Mouse (Mus musculus): ENCODE measurements around the gene Clec1a. TPM values are rescaled to one million over a fixed set of nuclear protein-coding genes. Genes with fewer than 3 reads are reported as not detected.

Clec1a gene
- polyA plus RNA-seq, 1 experiment from 2014 or later = 1.5 TPM

GRCm38 (mm10) chr6:129381736-129382135, 70.1 kb downstream of the Clec1a start:
- H3K4me2 ChIP-seq (ENCODE audit: low read depth, low read length) = no peak overlapping the region
- DNase-seq (ENCODE audit: low spot score) (no peak), ATAC-seq (replicated peaks; ENCODE audit: insufficient number of reproducible peaks, low FRiP score, low TSS enrichment, low read depth) (no peak)
- no peaks in the 10 kb centered on the region for H3K4me1 ChIP-seq (ENCODE audit: control insufficient read depth, insufficient read depth, low read length)
- no peak overlapping the region for H3K27ac ChIP-seq (replicated peaks; ENCODE audit: low read depth, low read length)
- no peaks in the 10 kb centered on the region for H3K9me3 ChIP-seq (replicated peaks; ENCODE audit: control insufficient read depth, low read length)
- H3K4me3 ChIP-seq (ENCODE audit: low read depth, low read length) = no peak overlapping the region
- 78% methylated on average over 1 of the region's 1 CpGs for WGBS
- no peaks in the 10 kb centered on the region for H3K36me3 ChIP-seq (replicated peaks; ENCODE audit: control insufficient read depth, insufficient read depth, low read depth, low read length)
- H3K27me3 ChIP-seq (ENCODE audit: control insufficient read depth, insufficient read depth, low read length) = no peaks in the 10 kb centered on the region
- H3K9ac ChIP-seq (replicated peaks; ENCODE audit: low read length) = no peak overlapping the region

DNA sequence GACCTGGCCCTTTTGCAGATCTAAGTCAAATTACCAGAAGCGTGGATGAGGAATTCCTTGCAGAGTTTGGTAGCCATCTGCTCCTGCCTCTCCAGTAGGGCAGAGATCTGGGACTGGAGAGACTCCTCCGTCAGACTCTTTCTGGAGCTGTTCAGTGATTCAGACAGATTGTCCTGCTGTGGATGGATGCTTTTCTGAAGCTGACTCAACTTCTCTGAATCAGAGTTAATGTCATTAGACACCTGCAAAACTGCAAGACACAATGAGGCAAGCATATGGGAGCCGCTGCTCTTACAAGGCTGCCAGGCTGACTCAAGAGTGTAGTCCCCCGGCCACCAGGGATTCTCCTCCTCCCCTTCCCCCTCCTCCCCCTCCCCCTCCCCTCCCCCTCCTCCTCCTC, 71.3 kb downstream of the Clec1a start:
- Histone ChIP-seq H3K36me3 (replicated peaks; ENCODE audit: control insufficient read depth, insufficient read depth, low read depth, low read length) (no peaks in the 10 kb centered on the region), H3K4me2 (ENCODE audit: low read depth, low read length) (no peak overlapping the region), H3K9me3 (replicated peaks; ENCODE audit: control insufficient read depth, low read length) (no peaks in the 10 kb centered on the region), H3K27me3 (ENCODE audit: control insufficient read depth, insufficient read depth, low read length) (no peaks in the 10 kb centered on the region), H3K27ac (replicated peaks; ENCODE audit: low read depth, low read length) (no peak overlapping the region), H3K4me3 (ENCODE audit: low read depth, low read length) (no peak overlapping the region), H3K4me1 (ENCODE audit: control insufficient read depth, insufficient read depth, low read length) (no peaks in the 10 kb centered on the region), H3K9ac (replicated peaks; ENCODE audit: low read length) (no peak overlapping the region)
- WGBS = 64% methylated on average over 4 of the region's 4 CpGs
- ATAC-seq (replicated peaks; ENCODE audit: insufficient number of reproducible peaks, low FRiP score, low TSS enrichment, low read depth) = no peak
- DNase-seq (ENCODE audit: low spot score) = no peak

DNA sequence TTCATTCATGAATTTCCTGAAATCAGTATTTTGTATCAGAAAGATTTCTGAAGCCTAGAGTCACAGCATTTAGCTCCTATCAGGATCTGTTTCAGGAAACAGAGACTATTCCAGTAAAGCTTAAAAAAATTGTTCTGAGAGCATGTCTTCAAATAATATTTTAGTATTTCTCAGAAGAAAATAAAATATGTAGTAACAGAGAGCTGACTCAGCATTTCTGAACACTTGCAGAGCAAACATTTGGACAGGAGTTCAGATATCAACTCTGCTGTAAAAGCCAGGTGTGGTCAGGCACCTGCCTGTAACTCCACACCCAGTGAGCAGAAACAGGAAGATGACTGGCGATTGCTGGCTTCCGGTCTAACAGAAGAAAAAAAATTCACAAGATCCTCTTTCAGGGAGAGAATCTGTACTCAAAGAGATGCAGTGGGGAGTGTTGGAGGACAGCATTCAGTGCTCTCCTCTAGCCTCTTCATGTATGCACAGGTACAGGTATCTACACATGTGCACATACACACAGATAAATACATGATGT, 76.8 kb downstream of the Clec1a start:
- 87% methylated on average over 2 of the region's 2 CpGs for WGBS
- no peak overlapping the region for H3K9ac ChIP-seq (replicated peaks; ENCODE audit: low read length)
- no peak overlapping the region for H3K27ac ChIP-seq (replicated peaks; ENCODE audit: low read depth, low read length)
- H3K36me3 ChIP-seq (replicated peaks; ENCODE audit: control insufficient read depth, insufficient read depth, low read depth, low read length) = no peaks in the 10 kb centered on the region
- H3K4me3 ChIP-seq (ENCODE audit: low read depth, low read length) = no peak overlapping the region
- H3K9me3 ChIP-seq (replicated peaks; ENCODE audit: control insufficient read depth, low read length) = no peaks in the 10 kb centered on the region
- H3K4me2 ChIP-seq (ENCODE audit: low read depth, low read length) = no peak overlapping the region
- H3K27me3 ChIP-seq (ENCODE audit: control insufficient read depth, insufficient read depth, low read length) = no peaks in the 10 kb centered on the region
- H3K4me1 ChIP-seq (ENCODE audit: control insufficient read depth, insufficient read depth, low read length) = no peaks in the 10 kb centered on the region
- no peak for DNase-seq (ENCODE audit: low spot score)
- ATAC-seq (replicated peaks; ENCODE audit: insufficient number of reproducible peaks, low FRiP score, low TSS enrichment, low read depth) = no peak

Other genes starting within 250 kb of the Clec1a start
- 0.27 and 0.29 TPM in 2 replicates for gene Cd69, start 176.6 kb downstream of the Clec1a start, polyA plus RNA-seq (2014; fragmentation: Nextera tagmentation; extraction: Ambion mirVana)
- not detected in 2 replicates for gene 4922502D21Rik, start 120.2 kb downstream of the Clec1a start, polyA plus RNA-seq (2014; fragmentation: Nextera tagmentation; extraction: Ambion mirVana)
- gene Clec12a, start 109.3 kb downstream of the Clec1a start, polyA plus RNA-seq (2014; fragmentation: Nextera tagmentation; extraction: Ambion mirVana) = 0.54 and 0.91 TPM in 2 replicates
- not detected in 2 replicates for gene Clec12b, start 66.1 kb downstream of the Clec1a start, polyA plus RNA-seq (2014; fragmentation: Nextera tagmentation; extraction: Ambion mirVana)
- 10.7 and 13.5 TPM in 2 replicates for gene Clec1b, start 54.7 kb downstream of the Clec1a start, polyA plus RNA-seq (2014; fragmentation: Nextera tagmentation; extraction: Ambion mirVana)
- 0.13 and 0.15 TPM in 2 replicates for gene Clec9a, start 43.1 kb downstream of the Clec1a start, polyA plus RNA-seq (2014; fragmentation: Nextera tagmentation; extraction: Ambion mirVana)
- gene Olr1, start 55.2 kb upstream of the Clec1a start, polyA plus RNA-seq (2014; fragmentation: Nextera tagmentation; extraction: Ambion mirVana) = 0.36 TPM in 1 of 2 replicates, not detected in the other
- gene Tmem52b, start 60.6 kb upstream of the Clec1a start, polyA plus RNA-seq (2014; fragmentation: Nextera tagmentation; extraction: Ambion mirVana) = not detected in 2 replicates
- 17.5 and 19.4 TPM in 2 replicates for gene Gabarapl1, start 81.2 kb upstream of the Clec1a start, polyA plus RNA-seq (2014; fragmentation: Nextera tagmentation; extraction: Ambion mirVana)
- not detected in 2 replicates for gene Klre1, start 125.9 kb upstream of the Clec1a start, polyA plus RNA-seq (2014; fragmentation: Nextera tagmentation; extraction: Ambion mirVana)
- gene Klrd1, start 139.8 kb upstream of the Clec1a start, polyA plus RNA-seq (2014; fragmentation: Nextera tagmentation; extraction: Ambion mirVana) = not detected in 2 replicates
- gene Klrk1, start 171.9 kb upstream of the Clec1a start, polyA plus RNA-seq (2014; fragmentation: Nextera tagmentation; extraction: Ambion mirVana) = 0.08 TPM in 1 of 2 replicates, not detected in the other
- gene Klrc3, start 191.3 kb upstream of the Clec1a start, polyA plus RNA-seq (2014; fragmentation: Nextera tagmentation; extraction: Ambion mirVana) = not detected in 2 replicates
- not detected in 2 replicates for gene Klrc2, start 208.7 kb upstream of the Clec1a start, polyA plus RNA-seq (2014; fragmentation: Nextera tagmentation; extraction: Ambion mirVana)
- not detected in 2 replicates for gene Klrc1, start 227.0 kb upstream of the Clec1a start, polyA plus RNA-seq (2014; fragmentation: Nextera tagmentation; extraction: Ambion mirVana)